Mouse (Mus musculus) bone marrow, adult 2 months (tissue): ENCODE measurements around the gene Ift81. TPM values are rescaled to one million over a fixed set of nuclear protein-coding genes. Genes with fewer than 3 reads are reported as not detected.
A peak's percentile ranks its signal among the peaks of the same experiment; 100 is the strongest.
"Not testable (repeated sequence)": the region's sequence is repeated elsewhere in the genome, so short reads cannot be mapped to it uniquely, and the experiment has no call there.

Source experiments
- H3K27ac ChIP-seq: fragments of 200-500 bp; 2 replicates; pipeline ENCODE4 v1.5.1; 2012; ENCODE audit warnings: low read depth, mild to moderate bottlenecking, control low read depth, inconsistent platforms, low read length; ENCODE audit not compliant: control insufficient read depth, poor library complexity, insufficient read depth
- H3K4me1 ChIP-seq: fragments of 200-500 bp; 2 replicates; pipeline ENCODE4 v1.6.1; 2011; ENCODE audit warnings: low read length; ENCODE audit not compliant: control insufficient read depth, insufficient read depth
- H3K4me3 ChIP-seq: fragments of 200-500 bp; replicated peaks from 2 replicates; pipeline ENCODE3; 2011; ENCODE audit warnings: mild to moderate bottlenecking, low read depth, low read length, control low read depth; ENCODE audit not compliant: control insufficient read depth
- CTCF ChIP-seq: fragments of 200-500 bp; IDR thresholded peaks from 2 replicates; pipeline ENCODE4 v1.5.1; 2011; ENCODE audit warnings: low read length, control low read depth; ENCODE audit not compliant: control insufficient read depth, insufficient read depth
- POLR2A ChIP-seq: fragments of 200-500 bp; IDR thresholded peaks from 2 replicates; pipeline ENCODE4 v1.6.1; 2011; ENCODE audit warnings: low read depth, mild to moderate bottlenecking, control low read depth, low read length, borderline replicate concordance; ENCODE audit not compliant: control insufficient read depth
- WGBS: fragments of 180-500 bp; shearing (Covaris S2); methylation state at CpG from one replicate; pipeline ENCODE4 v1.1.7; 2018; 5-methylcytosine and 5-hydroxymethylcytosine counted together
- polyA plus RNA-seq: library from polyadenylated mRNA; stranded (reverse); fragments of >200 nt; gene quantifications from 2 replicates; pipeline ENCODE4 v1.2.4, GENCODE M21; 2011; ENCODE audit warnings: low replicate concordance; ENCODE audit not compliant: missing spikeins, insufficient read depth, insufficient read length

Ift81 gene
- polyA plus RNA-seq, 1 experiment, result 2.1 TPM

DNA sequence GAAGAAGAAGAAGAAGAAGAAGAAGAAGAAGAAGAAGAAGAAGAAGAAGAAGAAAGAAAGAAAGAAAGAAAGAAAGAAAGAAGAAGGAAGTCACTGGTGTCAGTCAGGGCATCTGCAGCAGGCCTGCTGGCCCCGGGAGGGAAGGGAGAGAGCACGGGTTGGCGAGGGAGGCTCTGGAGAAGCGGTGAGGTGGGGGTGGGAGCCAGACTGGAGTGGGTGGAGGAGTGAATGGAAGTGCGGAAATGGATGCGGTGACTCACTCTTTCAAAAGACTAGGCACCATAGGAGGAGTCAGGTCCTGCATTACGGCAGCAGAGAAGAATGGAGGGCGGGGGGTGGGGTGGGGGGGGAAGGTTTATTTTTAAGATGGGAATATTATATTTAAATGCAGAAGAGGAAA, 34.9 kb upstream of the Ift81 start:
- WGBS, result 77% methylated on average over 8 of the region's 8 CpGs
- no peak overlapping the region for H3K4me3 ChIP-seq
- TF ChIP-seq POLR2A (no peak), CTCF (no peak)
- no peak overlapping the region for H3K27ac ChIP-seq
- H3K4me1 ChIP-seq, result peaks cover 6% of the 10 kb centered on the region; the same call in 1 of the 2 replicates

DNA sequence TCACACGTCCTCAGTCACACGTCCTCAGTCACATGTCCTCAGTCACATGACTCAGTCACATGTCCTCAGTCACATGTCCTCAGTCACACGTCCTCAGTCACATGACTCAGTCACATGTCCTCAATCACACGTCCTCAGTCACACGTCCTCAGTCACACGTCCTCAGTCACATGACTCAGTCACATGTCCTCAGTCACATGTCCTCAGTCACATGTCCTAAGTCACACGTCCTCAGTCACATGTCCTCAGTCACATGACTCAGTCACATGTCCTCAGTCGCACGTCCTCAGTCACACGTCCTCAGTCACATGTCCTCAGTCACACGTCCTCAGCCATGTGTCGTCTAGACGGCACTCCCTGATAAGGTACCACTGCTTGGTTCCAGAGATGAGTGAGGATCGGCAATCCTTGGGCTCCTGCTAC, 33.6 kb upstream of the Ift81 start:
- not testable (repeated sequence) for H3K4me3 ChIP-seq, H3K27ac ChIP-seq, H3K4me1 ChIP-seq
- WGBS, result 88% methylated on average over 14 of the region's 14 CpGs

- Histone ChIP-seq H3K27ac (no peak overlapping the region), H3K4me1 (peaks cover 6% of the 10 kb centered on the region), H3K4me3 (no peak overlapping the region)
- 54% methylated on average over 9 of the region's 9 CpGs for WGBS
- TF ChIP-seq CTCF, result no peak
- TF ChIP-seq POLR2A, result no peak
Observed at GRCm38 (mm10) chr5:122647256-122647924, 33.1 kb upstream of the Ift81 start.

DNA sequence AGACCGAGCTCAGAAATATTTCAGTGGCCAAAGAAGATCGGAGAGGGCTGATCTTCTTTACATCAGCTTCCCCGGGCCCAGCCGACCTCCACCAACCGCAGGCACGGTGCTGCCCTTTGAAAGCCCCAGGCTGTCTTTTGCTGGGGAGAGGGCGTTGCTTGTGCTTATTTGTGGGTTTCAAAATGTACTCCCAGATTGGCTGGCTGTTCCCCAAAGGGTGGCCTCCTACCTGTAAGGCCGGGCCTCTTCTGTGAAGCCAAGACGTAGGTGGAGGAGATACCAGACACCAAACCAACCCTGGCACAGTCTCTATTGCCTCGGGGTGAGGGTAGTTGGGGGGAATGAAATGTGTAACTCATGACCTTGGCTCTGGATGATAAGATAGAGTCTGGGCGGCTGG, 31.7 kb upstream of the Ift81 start:
- Histone ChIP-seq H3K4me3 (no peak overlapping the region), H3K4me1 (peaks cover 4% of the 10 kb centered on the region), H3K27ac (no peak overlapping the region)
- TF ChIP-seq POLR2A (no peak), CTCF (no peak)
- WGBS, result 64% methylated on average over 11 of the region's 11 CpGs

- H3K4me1 ChIP-seq, result peaks cover 4% of the 10 kb centered on the region
- no peak overlapping the region for H3K27ac ChIP-seq
- H3K4me3 ChIP-seq, result no peak overlapping the region
- 11% methylated on average over 6 of the region's 6 CpGs for WGBS
- TF ChIP-seq POLR2A (no peak), CTCF (no peak)
Observed at GRCm38 (mm10) chr5:122645290-122645689, 31.0 kb upstream of the Ift81 start.

DNA sequence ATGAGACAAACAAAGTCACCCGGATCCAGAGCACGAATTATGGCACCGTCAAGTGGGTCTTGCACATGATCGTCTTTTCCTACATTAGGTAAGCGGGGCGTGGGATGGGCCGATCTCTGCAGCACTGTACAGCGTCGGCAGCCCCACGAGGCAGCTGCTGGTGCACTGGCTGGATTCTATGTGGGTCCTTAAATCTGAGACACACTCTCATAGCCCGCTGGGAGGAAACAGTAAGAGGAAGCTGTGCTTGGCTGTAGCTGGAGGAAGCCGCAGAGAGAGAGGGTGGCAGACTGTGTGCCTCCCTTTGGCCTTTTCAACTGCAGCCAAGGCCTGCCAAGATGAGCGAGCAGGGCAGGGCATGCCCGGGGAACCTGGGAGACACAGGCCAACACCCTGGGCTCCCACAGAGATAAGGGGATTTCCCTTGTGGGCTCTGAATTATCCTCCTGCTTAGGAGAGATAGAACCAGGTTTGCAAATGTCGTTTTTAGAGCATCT, 29.8 kb upstream of the Ift81 start:
- Histone ChIP-seq H3K4me3 (peak overlapping the region; percentile 74), H3K4me1 (peaks cover 4% of the 10 kb centered on the region), H3K27ac (peak overlapping the region; percentile 67)
- TF ChIP-seq CTCF (no peak), POLR2A (peak; percentile 29; the same call in 1 of the 2 replicates)
- WGBS, result under 1% methylated on average over 15 of the region's 15 CpGs

DNA sequence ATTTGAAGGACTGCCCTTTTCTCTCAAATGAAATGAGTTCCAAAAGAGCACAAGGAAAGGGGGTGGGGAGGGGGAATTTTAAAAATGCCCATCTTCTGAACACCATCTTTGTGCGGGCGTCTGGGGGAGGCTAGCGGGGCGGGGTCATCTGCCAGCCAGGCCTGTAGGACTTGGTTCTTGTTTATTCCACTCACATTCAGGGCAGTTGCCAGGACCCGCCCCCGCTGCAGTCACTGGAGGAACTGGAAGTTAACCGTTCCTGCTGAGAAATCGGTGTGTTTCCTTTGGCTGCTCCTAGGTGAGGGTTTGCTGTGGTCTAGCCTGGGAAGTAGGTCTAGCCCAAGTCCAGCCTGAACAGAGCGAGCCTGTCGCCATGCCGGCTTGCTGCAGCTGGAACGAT, 29.4 kb upstream of the Ift81 start, which contains the start of gene P2rx7:
TSS of gene P2rx7 (plus strand) at position 211 of the 400 bp plus-strand sequence.
- H3K4me3 ChIP-seq, result peak within 1 kb of the TSS; percentile 74
- peak within 1 kb of the TSS; percentile 67 for H3K27ac ChIP-seq
- 4% methylated on average over 12 of the region's 12 CpGs for WGBS
- no peak for TF ChIP-seq POLR2A
- no peak for TF ChIP-seq CTCF
- peaks cover 4% of the 10 kb centered on the region for H3K4me1 ChIP-seq

DNA sequence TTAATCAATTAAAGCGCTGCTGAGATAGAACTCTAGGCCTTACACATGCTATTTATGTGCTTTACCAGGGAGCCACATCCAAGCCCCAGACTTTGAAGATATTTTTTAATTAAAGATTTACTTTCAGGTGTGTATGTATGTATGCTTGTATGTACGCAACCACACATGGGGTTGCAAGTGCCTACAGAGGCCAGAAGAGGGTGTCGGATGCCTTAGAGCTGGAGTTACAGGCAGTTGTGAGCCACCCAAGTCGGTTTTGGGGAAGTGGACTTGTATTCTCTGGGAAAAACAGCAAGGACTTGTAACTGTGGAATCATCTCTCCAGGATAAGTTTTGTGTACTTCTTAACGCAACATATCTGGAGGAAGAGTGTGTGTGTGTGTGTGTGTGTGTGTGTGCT, 25.7 kb upstream of the Ift81 start:
- WGBS, result 64% methylated on average over 5 of the region's 5 CpGs
- Histone ChIP-seq H3K4me1 (peaks cover 4% of the 10 kb centered on the region), H3K4me3 (no peak overlapping the region), H3K27ac (no peak overlapping the region)
- TF ChIP-seq POLR2A (no peak), CTCF (peak; percentile 32; the same call in 1 of the 2 replicates)
